Mouse (Mus musculus): Measurements from ENCODE around the gene Tiam1. TPM values are rescaled to one million over a fixed set of nuclear protein-coding genes. Genes with fewer than 3 reads are reported as not detected.

Tiam1 gene
- polyA plus RNA-seq, 1 experiment: not detected

DNA sequence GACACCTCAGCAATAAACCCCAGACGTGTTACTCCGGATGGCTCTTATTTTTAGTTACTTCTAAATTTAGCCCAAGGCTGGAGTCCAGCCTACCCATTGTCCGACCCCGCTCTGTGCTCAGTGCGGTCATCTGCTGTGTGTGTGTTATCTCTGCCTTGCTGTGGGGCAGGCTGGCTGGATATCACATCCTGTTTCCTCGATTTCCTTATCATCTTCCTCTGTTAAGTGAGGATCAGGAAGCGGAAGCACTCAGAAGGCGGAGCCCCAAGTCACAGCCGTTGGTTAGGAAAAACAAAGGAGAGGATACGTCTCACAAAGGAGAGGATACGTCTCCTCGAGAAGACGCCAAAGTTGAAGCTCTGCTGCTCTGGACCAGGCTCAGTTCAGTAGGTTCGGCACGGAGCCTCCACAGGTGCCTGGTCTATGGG lies 313.3 kb downstream of the Tiam1 start:
- Histone ChIP-seq H3K27ac (ENCODE audit: insufficient read depth, low read depth, low read length) (no peak overlapping the region), H3K4me3 (ENCODE audit: insufficient read depth, low read depth, low read length) (no peak overlapping the region; the same call in 1 of the 2 replicates), H3K4me1 (ENCODE audit: control insufficient read depth, insufficient read depth, low read length) (peaks cover 37% of the 10 kb centered on the region)
- no peak for TF ChIP-seq POLR2A (IDR thresholded peaks at IDR 0.05; ENCODE audit: insufficient read depth, low read depth, low read length)
- 58% methylated on average over 15 of the region's 15 CpGs for WGBS

DNA sequence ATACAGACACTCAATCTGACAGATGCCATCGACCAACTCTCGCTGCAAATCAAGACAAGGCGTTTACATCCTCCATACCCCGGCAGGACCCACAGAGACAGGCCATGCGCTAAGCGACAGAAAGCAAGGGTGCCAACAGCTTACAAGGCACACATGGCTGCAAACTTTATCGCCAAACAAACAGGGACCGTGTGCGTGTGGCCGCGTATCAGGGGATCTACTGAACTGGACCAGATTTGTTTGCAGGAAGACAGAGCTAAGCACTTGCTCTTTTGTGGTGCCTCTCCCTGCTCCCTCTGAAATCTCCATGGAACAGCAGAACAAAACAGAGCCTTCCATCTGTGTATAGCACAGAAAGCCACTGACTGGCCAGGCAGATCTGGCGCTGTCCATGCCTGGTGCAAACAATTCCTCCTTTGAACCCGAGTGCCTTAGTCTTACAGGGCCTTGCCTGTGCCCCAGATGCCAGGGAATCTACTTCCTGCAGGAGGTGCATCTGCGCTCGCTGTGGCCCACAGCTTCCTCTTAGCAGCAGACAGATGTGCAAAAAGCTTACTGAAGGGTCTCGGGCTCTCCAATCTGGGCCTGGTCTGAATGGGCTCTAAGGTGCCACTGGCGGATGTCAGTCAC lies 316.0 kb downstream of the Tiam1 start:
- H3K4me1 ChIP-seq (ENCODE audit: control insufficient read depth, insufficient read depth, low read length): peaks cover 39% of the 10 kb centered on the region
- no peak overlapping the region for H3K4me3 ChIP-seq (ENCODE audit: insufficient read depth, low read depth, low read length)
- 74% methylated on average over 17 of the region's 17 CpGs for WGBS
- TF ChIP-seq CTCF (IDR thresholded peaks at IDR 0.05; ENCODE audit: insufficient read depth, low read depth, low read length): no peak
- no peak for TF ChIP-seq POLR2A (IDR thresholded peaks at IDR 0.05; ENCODE audit: insufficient read depth, low read depth, low read length)
- peak overlapping the region; percentile 43; the same call in 1 of the 2 replicates for H3K27ac ChIP-seq (ENCODE audit: insufficient read depth, low read depth, low read length)

DNA sequence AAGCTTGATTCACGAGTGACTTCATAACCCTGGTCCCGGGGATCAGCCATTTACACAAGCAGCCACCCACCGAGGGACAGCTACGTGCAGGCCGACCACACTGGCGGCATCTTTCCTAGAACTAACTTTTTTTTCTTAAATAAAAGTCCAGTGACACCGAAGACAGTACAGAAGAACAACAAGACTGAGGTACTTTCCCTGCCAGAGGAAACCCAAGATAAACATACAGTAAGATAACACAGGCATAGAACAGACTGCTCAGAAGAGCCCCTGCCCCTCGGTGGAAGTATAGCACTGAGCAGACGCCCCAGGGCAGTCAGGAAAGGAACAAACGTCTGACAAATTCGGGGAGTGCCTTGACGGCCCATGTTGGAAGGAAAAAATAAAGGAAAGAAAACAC lies 317.7 kb downstream of the Tiam1 start:
- H3K4me1 ChIP-seq (ENCODE audit: control insufficient read depth, insufficient read depth, low read length): peaks cover 40% of the 10 kb centered on the region
- no peak overlapping the region for H3K4me3 ChIP-seq (ENCODE audit: insufficient read depth, low read depth, low read length)
- 74% methylated on average over 12 of the region's 12 CpGs for WGBS
- no peak overlapping the region for H3K27ac ChIP-seq (ENCODE audit: insufficient read depth, low read depth, low read length)
- TF ChIP-seq POLR2A (IDR thresholded peaks at IDR 0.05; ENCODE audit: insufficient read depth, low read depth, low read length) (no peak), CTCF (IDR thresholded peaks at IDR 0.05; ENCODE audit: insufficient read depth, low read depth, low read length) (no peak)

DNA sequence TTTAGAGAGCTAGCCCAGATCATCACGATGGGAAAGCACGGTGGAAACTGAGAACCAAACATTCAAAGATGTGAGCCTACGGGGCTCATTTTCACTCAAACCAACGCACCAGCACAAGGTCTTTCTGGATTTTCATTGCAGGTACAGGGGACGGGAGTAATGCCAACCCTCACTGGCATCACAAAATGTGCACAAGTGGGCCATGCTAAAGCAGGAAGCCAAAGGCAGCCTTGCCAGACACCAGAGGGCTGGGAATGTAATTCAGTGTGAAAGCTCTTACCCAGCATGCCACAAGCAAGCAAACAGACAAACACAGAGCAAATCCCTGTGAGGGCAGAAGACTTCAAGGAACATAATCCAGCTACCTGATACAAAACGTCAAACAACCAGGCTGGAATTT lies 320.7 kb downstream of the Tiam1 start:
- H3K27ac ChIP-seq (ENCODE audit: insufficient read depth, low read depth, low read length): no peak overlapping the region

DNA sequence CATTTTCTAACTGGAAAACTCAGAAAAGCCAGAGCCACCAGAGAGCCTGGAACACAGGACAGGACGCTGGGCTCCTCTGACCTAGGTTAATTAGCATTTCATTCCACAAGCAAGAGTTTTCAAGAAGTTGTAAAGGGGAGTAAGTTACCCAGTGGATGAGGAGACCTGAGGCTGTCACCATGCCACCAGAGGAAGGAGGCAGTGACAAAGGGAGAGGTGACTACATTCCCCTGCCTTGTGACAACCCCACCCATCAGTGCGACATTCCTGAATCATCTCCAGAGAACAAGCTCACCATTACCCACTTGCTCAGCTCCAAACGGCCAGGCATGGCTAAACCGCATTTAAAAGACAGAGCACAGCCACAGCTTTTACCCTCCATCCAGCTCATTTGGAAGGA lies 324.9 kb downstream of the Tiam1 start:
- Histone ChIP-seq H3K4me3 (ENCODE audit: insufficient read depth, low read depth, low read length) (no peak overlapping the region), H3K4me1 (ENCODE audit: control insufficient read depth, insufficient read depth, low read length) (peaks cover 40% of the 10 kb centered on the region), H3K27ac (ENCODE audit: insufficient read depth, low read depth, low read length) (peak overlapping the region; percentile 46; the same call in 1 of the 2 replicates)
- TF ChIP-seq POLR2A (IDR thresholded peaks at IDR 0.05; ENCODE audit: insufficient read depth, low read depth, low read length) (no peak), CTCF (IDR thresholded peaks at IDR 0.05; ENCODE audit: insufficient read depth, low read depth, low read length) (no peak)
- WGBS: 61% methylated on average over 4 of the region's 4 CpGs

More for the DNA sequence above, 320.7 kb downstream of the Tiam1 start:
- Histone ChIP-seq H3K4me3 (ENCODE audit: insufficient read depth, low read depth, low read length) (no peak overlapping the region), H3K4me1 (ENCODE audit: control insufficient read depth, insufficient read depth, low read length) (peaks cover 33% of the 10 kb centered on the region)
- TF ChIP-seq CTCF (IDR thresholded peaks at IDR 0.05; ENCODE audit: insufficient read depth, low read depth, low read length): no peak
- no peak for TF ChIP-seq POLR2A (IDR thresholded peaks at IDR 0.05; ENCODE audit: insufficient read depth, low read depth, low read length)
- WGBS: 72% methylated on average over 6 of the region's 6 CpGs

DNA sequence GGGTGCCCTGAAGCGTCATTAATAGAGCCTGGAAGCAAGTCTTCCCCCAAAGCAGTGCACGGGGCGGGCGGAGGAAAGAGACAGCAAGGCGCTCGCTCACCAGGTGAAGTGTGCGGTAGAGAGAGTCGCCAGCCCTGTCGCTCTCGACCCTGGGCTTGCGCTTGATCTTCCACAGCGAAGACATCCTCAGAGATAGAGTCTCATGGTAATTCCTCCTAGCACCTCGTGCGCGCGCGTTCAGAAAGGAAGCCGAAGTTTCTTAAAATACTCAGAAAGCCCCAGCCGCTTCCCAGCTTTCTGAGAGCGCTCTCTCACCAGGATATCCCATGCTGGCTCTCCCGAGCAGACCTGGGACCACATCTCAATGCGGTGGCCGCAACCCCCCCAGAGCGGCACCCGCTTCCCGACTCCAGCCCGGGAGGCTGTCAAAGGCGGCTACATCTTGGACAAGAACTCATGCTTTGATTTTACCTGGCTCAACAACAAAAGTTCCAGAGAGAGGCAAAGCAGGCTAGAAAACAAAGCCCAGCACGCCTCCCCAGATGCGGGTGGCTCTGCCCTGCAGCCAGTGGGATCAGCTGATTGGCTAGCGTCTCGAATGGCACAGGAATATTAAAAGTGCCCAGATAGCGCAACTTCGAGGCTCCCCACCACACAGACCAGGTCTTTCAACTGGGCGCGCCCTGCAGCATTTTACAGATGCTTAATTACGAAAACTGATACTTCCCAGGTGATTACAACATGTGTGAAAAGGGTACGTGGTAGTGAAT lies 325.5 kb downstream of the Tiam1 start:
- WGBS: 37% methylated on average over 38 of the region's 38 CpGs
- no peak overlapping the region; the same call in 1 of the 2 replicates for H3K27ac ChIP-seq (ENCODE audit: insufficient read depth, low read depth, low read length)
- no peak for TF ChIP-seq CTCF (IDR thresholded peaks at IDR 0.05; ENCODE audit: insufficient read depth, low read depth, low read length)
- no peak for TF ChIP-seq POLR2A (IDR thresholded peaks at IDR 0.05; ENCODE audit: insufficient read depth, low read depth, low read length)
- peaks cover 37% of the 10 kb centered on the region for H3K4me1 ChIP-seq (ENCODE audit: control insufficient read depth, insufficient read depth, low read length)
- peak overlapping the region; percentile 32 for H3K4me3 ChIP-seq (ENCODE audit: insufficient read depth, low read depth, low read length)

DNA sequence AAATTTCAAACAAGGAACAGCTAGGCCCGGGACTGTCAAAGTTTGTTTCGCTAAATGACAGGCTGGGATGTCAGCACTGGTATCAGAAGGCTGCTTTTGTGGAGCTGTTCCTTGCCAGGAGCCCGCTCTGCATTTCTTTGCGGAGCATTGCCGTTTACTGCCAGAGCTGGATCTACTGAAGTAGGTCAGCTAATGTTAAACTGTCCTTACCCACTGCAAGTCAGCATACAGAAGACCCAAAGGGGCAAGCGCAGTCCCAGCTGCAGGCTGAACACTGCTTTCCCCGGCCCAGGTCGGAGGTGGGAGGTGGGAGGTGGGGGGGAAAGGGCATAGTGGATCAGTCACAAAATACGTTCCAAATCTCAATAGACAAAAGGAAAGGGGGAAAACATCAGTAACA lies 326.3 kb downstream of the Tiam1 start:
- TF ChIP-seq POLR2A (IDR thresholded peaks at IDR 0.05; ENCODE audit: insufficient read depth, low read depth, low read length): no peak
- peak overlapping the region; percentile 18; the same call in 1 of the 2 replicates for H3K4me3 ChIP-seq (ENCODE audit: insufficient read depth, low read depth, low read length)
- WGBS: 44% methylated on average over 9 of the region's 9 CpGs
- peak overlapping the region; percentile 17 for H3K27ac ChIP-seq (ENCODE audit: insufficient read depth, low read depth, low read length)
- H3K4me1 ChIP-seq (ENCODE audit: control insufficient read depth, insufficient read depth, low read length): peaks cover 35% of the 10 kb centered on the region

DNA sequence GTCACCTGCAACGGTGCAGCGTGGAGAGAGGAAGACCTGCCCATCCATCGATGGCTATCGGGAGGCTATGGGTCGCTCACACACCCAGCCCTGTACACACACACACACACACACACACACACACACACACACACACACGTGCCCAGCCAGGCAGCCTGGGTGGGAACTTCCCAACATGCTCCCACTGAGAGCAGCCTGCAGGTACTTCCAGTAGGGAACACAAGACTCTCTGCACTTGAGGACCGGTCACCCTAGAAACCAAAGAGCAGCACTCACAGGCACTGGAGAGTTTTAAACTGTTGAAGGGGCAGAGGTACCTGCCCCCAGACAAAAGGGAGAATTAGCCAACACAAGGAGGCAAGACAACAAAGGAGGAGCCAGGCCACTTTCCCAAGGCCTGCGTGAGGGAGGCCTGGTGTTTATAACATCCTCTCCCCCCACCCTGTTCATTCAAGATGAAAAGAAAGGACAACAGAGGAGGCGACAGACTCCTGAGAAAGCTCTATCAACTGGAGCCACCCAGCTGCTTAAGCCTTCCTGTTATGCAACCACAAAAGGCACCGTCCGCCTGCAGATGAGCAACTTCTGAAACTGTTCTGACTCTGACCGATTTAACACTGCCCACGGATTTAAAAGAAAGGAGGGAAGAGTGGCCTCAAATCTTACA lies 326.9 kb downstream of the Tiam1 start:
- no peak overlapping the region for H3K4me3 ChIP-seq (ENCODE audit: insufficient read depth, low read depth, low read length)
- peaks cover 32% of the 10 kb centered on the region for H3K4me1 ChIP-seq (ENCODE audit: control insufficient read depth, insufficient read depth, low read length)
- 51% methylated on average over 13 of the region's 13 CpGs for WGBS
- H3K27ac ChIP-seq (ENCODE audit: insufficient read depth, low read depth, low read length): peak overlapping the region; percentile 17
- TF ChIP-seq CTCF (IDR thresholded peaks at IDR 0.05; ENCODE audit: insufficient read depth, low read depth, low read length): no peak

DNA sequence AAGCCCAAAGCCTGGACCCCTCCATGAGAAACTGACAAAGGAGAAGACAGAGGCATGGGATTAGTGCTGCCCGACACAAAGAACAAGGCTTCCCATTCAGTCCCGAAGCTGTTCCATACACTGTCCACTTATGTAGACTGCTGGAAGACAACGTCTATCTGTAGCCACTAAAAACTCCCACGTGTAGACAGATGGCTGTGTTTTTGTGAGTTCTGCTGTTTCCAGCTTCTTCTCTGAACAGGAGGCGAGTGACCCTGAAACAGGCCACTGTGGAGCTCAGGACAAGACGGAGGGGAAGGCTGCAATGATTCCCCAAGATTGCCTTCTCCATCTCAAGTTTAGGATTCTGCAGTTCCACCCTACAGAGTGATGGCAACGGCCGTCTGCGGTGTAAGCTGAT lies 330.0 kb downstream of the Tiam1 start:
- no peak for TF ChIP-seq CTCF (IDR thresholded peaks at IDR 0.05; ENCODE audit: insufficient read depth, low read depth, low read length)
- no peak for TF ChIP-seq POLR2A (IDR thresholded peaks at IDR 0.05; ENCODE audit: insufficient read depth, low read depth, low read length)
- Histone ChIP-seq H3K27ac (ENCODE audit: insufficient read depth, low read depth, low read length) (no peak overlapping the region), H3K4me3 (ENCODE audit: insufficient read depth, low read depth, low read length) (no peak overlapping the region), H3K4me1 (ENCODE audit: control insufficient read depth, insufficient read depth, low read length) (peaks cover 33% of the 10 kb centered on the region)
- WGBS: 64% methylated on average over 9 of the region's 9 CpGs
